Mouse (Mus musculus) spleen, postnatal 14 days (tissue): ENCODE measurements around the gene Oas3.
A peak's percentile ranks its signal among the peaks of the same experiment; 100 is the strongest.

Experiments used
- DNase-seq, 2 experiments: peaks; one replicate each; pipeline ENCODE4 v3.0.0; 2021 to 2022; ENCODE audit warnings: low spot score in 2 of 2

The Oas3 gene

GRCm38 (mm10) chr5:120754215-120754614, 23.2 kb downstream of the Oas3 start:
- no peak for DNase-seq

GRCm38 (mm10) chr5:120752786-120753185, 24.7 kb downstream of the Oas3 start:
- DNase-seq, result no peak

GRCm38 (mm10) chr5:120751206-120751605, 26.3 kb downstream of the Oas3 start:
- no peak for DNase-seq

- no peak for DNase-seq
Observed at GRCm38 (mm10) chr5:120749688-120750087, 27.8 kb downstream of the Oas3 start, which contains the start of gene Oas2. TSS of gene Oas2 (minus strand) at chr5:120749853.

DNA sequence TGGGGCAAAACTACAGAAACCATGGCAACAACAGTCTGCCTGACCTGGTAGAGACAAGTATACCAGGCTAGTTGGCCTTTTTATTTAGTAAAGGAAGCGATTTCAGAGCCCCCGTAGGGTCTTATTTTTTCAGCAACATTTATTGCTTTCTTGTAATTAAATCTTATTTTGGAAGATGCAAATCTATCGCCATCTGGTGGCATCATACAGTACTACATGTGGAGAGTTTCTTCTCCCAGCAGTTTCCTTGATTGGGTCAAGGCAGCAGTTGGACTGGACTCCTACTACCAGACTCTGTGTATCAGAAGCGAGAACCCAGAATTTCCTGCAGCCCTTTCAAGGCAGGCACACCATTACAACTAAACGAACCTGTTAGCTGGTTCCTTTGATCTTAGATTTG, 31.0 kb downstream of the Oas3 start:
- peak in 1 of 2 experiments; percentile 42 for DNase-seq

GRCm38 (mm10) chr5:120742125-120742524, 35.3 kb downstream of the Oas3 start:
- DNase-seq, result peak in 1 of 2 experiments; percentile 44

- no peak for DNase-seq
Observed at GRCm38 (mm10) chr5:120734380-120734990, 43.0 kb downstream of the Oas3 start.

- no peak for DNase-seq
Observed at GRCm38 (mm10) chr5:120733696-120734095, 43.8 kb downstream of the Oas3 start.

- no peak for DNase-seq
Observed at GRCm38 (mm10) chr5:120732740-120733139, 44.7 kb downstream of the Oas3 start.

- DNase-seq, result no peak
Observed at GRCm38 (mm10) chr5:120729319-120729718, 48.1 kb downstream of the Oas3 start.

DNA sequence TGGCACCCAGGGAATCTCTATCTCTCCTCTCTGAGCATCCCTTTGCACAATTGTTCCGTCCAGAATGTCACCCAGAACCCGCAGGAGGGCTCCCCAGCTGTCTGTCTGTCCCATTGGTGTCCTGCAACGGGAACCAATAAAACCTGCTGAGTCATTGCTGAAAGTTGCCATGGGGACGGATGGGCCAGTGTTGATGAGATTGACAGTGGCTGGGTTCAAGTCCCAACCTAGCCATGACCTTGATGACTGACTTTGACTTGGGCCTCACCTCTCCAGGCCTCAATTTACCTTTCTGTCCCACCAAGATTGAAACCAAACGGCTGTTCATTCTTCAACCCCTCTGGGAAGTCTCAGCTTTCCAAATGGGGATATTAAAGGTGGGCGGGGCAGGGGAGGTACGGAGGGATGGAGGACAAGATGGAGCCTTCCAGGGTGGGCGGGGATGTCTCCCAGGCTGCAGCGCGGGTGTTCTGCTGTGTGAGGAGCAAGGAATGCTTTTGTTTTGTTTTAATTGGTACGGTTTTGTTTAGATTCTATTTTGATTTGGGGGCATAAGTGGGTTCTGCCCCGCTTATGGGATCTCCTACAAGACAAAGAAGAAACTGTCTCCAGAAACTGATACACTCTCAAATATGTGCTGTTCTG, 51.5 kb downstream of the Oas3 start:
- DNase-seq, result no peak

DNA sequence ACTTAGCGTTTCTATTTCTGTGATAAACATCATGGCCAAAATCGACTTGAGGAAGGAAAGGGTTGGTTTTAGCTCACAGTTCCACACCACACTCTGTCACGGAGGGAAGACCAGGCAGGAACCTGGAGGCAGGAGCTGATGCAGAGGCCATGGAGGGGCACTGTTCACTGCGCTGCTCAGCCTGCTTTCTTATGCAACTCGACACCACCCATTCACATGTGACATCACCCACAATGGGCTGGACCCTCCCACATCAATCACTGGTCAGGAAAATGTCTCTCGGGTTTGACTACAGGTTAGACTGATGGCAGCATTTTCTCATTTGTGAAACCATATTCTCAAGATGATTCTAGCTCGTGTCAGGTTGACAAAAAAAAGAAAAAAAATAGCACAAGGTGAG, 56.5 kb downstream of the Oas3 start:
- no peak for DNase-seq

DNA sequence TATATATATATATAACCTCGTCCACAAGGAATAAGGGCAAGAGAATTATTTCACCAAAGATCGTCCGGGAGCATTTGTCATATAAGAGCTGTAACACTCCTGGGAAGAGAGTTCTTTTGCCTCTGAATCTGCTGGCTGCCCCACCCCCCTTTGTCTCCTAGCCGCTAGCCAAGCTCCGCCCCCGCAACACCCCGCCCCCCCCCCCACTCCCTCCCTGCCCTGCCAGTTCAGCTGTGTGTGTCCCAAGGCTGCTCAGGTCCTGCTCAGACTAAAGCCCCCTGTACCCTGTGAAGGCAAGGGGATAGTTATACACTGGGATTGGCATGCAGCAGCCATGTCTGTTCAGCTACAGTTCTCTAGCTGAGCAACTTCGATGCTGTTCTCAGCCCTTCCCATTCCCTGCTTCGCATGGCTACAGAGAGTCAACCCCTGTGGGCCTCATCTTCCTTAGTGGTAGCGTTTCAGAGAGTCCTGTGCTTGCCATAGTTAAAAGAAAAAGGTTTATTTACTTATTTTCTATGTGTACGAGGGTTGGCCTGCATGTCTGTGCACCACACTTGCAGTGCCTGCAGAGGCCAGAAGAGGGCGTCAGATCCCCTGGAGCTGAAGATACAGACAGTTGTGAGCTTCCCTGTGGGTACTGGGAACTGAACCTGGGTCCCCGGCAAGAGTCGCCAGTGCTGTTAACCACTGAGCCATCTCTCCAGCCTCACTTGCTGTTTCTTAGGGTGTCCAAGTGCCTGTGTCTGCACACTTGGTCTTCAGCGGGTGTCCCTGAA, 58.7 kb downstream of the Oas3 start:
- DNase-seq, result no peak

DNA sequence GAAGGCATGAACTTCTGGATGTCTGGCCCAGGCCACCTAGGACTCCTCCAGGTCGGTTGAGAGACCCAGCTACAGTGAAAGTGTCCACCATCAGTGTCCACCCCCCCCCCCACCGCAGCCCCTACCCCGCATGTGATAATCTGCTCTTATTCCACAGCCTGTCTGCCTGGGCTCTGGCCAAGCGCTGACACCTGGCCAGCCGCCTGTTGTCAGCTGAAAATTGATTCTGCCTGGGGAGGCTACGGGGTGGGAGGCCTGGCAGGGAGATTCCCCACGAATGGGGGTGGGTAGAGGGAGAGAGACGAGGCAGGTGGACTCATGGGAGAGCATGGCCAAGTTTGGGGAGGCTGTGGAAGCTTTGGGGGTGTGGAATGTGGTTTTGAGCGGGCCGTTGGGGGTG, 60.3 kb downstream of the Oas3 start:
- DNase-seq, result no peak

DNA sequence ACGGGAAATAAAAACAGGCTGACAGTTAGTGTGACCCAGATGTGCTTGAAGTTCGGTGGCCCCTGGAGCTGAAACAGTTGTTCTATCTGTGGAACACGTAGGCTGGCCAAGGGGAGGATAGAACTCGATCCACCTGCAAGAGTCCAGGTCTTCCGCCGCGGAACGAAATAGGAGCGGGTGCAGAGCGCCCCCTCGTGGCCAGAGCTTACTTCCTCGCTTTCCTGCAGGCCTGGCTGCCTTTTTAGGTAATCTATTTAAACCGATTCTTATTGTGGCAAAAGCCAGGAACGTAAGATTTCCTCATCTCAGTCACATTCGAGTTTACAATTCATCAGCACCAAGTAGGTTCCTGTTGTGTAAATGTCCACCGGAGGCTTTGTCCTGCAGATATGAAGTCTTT, 63.1 kb downstream of the Oas3 start:
- peak; percentile 57 to 76 for DNase-seq

DNA sequence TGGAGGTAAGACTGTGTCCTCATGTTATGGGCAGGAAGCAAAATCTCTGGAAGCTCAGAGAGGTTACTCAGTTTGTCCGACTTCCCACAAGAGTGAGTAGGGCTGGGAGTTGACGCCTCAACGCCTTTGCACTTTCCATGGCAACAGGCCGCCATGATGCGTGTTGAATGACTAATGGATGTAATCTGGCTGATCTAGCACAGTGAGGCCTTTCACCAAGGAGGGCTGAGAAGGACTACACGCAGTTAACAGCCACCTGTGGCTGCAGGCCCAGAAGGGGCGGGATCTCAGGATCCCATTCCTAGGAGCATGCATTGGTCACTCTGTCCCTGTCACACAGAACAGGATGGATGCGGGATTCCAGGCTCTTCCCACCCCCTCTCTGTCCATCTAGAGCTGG, 64.7 kb downstream of the Oas3 start:
- DNase-seq, result no peak

GRCm38 (mm10) chr5:120711827-120712226, 65.6 kb downstream of the Oas3 start, which contains the start of gene Dtx1:
TSS of gene Dtx1 (minus strand) at chr5:120711927.
- no peak for DNase-seq

- DNase-seq, result peak; percentile 28 to 39
Observed at GRCm38 (mm10) chr5:120711416-120711815, 66.0 kb downstream of the Oas3 start.

GRCm38 (mm10) chr5:120710826-120711248, 66.6 kb downstream of the Oas3 start:
- DNase-seq, result no peak

GRCm38 (mm10) chr5:120710161-120710825, 67.2 kb downstream of the Oas3 start:
- no peak for DNase-seq

DNA sequence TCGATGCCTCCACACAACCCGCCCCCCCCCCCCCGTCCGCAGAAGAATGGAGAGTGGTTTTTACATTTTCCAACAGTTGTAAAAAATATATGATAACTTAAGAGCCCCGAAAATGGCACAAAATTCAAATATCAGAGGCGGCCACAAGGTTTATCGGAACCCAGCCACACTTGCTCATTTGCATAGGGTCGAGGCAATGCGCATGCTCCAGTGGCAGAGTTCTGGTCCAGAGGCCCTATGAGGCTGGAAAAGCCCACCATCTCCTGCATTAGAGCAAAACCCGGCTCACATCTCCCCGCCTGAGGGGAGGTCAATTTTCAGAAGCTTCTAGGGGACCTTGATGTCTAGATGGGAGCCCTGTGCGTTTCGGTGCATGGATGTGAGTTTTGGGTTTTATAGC, 70.5 kb downstream of the Oas3 start:
- DNase-seq, result no peak

DNA sequence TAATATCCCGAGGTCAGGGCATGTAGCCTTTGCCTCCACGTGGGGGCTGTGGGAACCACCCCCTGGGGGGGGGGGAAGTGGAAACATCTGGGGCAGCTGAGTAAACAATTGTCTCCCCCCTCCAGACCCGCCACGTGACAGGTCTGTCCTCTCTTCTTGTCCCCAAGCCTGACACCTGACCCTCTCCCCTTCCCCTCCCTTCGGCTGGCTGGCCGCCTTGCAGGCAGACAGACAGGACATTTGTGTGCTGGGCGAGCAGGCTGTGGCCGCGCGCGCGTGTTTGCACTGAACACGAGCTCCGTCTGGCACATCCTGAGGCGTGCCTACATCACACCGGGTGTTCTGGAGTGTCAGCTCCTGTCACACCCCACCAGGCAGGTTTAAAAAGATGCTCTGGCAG, 70.9 kb downstream of the Oas3 start:
- DNase-seq, result no peak
